Mouse (Mus musculus) gastrocnemius, postnatal 4 days (tissue): ENCODE data around the gene Ercc4. TPM values are rescaled to one million over a fixed set of nuclear protein-coding genes. Genes with fewer than 3 reads are reported as not detected.
A peak's percentile ranks its signal among the peaks of the same experiment; 100 is the strongest.
"Not testable (repeated sequence)": the region's sequence is repeated elsewhere in the genome, so short reads cannot be mapped to it uniquely, and the experiment has no call there.

Experiments used
- DNase-seq, 2 experiments: peaks; one replicate each; pipeline ENCODE4 v3.0.0; 2021 to 2022; ENCODE audit warnings: low spot score in 2 of 2, mixed read lengths in 2 of 2
- long read RNA-seq, 2 experiments: library from polyadenylated mRNA; stranded (forward); transcript quantifications; one replicate each; pipeline ENCODE4 v2.0.0; 2021
- total RNA-seq, 2 experiments: library from RNA; stranded (reverse); gene quantifications; 2 replicates each; pipeline ENCODE4 v1.2.3; 2021

Gene Ercc4
- total RNA-seq, result 10 to 100 TPM; 11.0 to 12.8 TPM
- long read RNA-seq, experiment 1, transcript Ercc4-201 (11 exons, 3,480 nt), result major isoform, 12 of 17 reads
- long read RNA-seq, experiment 1, partial matches to known transcripts, result 2 of 17 reads
- long read RNA-seq, experiment 1, other reads (novel, unspliced or antisense), result 3 of 17 reads
- long read RNA-seq, experiment 2, transcript Ercc4-201 (11 exons, 3,480 nt), result major isoform, 14 of 16 reads
- long read RNA-seq, experiment 2, partial matches to known transcripts, result 1 of 16 reads
- long read RNA-seq, experiment 2, other reads (novel, unspliced or antisense), result 1 of 16 reads

GRCm38 (mm10) chr16:13109156-13109989, at the start of gene Ercc4:
Gene Ercc4 (plus strand): TSS chr16:13109684.
- peak; percentile 94 to 97 for DNase-seq

GRCm38 (mm10) chr16:13061113-13061512, 48.4 kb upstream of the Ercc4 start:
- no peak for DNase-seq

DNA sequence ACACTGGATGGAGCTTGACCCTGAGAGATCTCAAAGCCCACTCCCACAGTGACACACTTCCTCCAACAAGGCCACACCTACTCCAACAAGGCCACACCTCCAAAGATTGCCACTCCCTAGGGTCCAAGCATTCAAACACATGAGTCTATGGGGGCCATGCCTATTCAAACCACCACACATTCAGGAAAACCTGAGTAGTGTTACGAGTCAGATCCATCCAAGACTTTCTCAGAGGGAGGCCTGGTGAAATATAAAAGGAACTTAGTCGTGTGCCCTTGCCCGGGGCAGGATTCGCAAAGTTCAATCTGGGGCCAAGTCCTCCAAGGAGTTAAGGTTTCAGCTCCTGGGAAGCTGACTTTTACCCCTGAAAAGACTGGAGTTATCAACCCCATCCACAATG, 35.3 kb upstream of the Ercc4 start:
- no peak for DNase-seq

GRCm38 (mm10) chr16:13080161-13080560, 29.3 kb upstream of the Ercc4 start:
- no peak for DNase-seq

GRCm38 (mm10) chr16:13083155-13083798, 26.2 kb upstream of the Ercc4 start:
- no peak for DNase-seq

GRCm38 (mm10) chr16:13108356-13108755, 1.1 kb upstream of the Ercc4 start:
- no peak for DNase-seq

DNA sequence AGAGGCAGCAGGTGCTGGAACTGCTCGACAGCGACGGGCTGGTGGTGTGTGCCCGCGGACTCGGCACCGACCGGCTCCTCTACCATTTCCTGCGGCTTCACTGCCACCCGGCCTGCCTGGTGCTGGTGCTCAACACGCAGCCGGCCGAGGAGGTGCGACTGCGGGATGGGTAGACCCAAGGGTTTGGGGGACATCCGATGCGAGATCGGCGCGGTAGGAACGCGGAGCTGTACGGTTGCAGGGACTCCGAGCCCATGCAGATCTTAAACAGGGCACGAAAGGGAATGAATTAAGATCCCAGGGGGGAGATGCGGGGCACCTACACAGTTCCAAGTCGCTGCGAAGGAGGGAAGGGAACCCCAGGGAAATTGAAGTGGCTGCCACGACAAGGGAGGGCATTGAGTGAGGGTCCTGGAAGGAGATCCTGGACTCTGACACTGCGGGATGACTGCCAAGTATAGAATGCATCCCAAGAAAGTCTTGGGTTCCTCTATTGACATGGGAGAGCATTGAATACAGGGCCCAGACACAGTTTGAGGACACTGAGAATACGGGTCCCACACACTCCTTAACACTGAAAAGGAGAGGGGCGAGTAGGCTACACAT, 609 bp downstream of the Ercc4 start:
- no peak for DNase-seq

- no peak for DNase-seq
These were observed 5.3 kb downstream of the Ercc4 start for GRCm38 (mm10) chr16:13114821-13115220.

DNA sequence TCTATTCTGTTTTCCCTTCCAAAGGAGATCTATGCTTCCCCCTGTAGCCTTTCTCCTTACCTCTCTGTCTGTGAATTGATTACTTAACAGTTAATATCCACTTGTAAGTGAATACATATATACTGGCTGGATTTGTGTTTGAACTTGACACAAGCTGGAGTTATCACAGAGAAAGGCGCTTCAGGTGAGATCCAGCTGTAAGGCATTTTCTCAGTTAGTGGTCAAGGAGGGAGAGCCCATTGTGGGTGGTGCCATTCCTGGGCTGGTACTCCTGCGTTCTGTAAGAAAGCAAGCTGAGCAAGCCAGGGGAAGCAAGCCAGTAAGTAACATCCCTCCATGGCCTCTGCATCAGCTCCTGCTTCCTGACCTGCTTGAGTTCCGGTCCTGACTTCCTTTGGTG, 6.0 kb downstream of the Ercc4 start:
- DNase-seq, result not testable (repeated sequence)

GRCm38 (mm10) chr16:13117299-13117966, 7.9 kb downstream of the Ercc4 start:
- DNase-seq, result peak in 1 of 2 experiments; percentile 25

DNA sequence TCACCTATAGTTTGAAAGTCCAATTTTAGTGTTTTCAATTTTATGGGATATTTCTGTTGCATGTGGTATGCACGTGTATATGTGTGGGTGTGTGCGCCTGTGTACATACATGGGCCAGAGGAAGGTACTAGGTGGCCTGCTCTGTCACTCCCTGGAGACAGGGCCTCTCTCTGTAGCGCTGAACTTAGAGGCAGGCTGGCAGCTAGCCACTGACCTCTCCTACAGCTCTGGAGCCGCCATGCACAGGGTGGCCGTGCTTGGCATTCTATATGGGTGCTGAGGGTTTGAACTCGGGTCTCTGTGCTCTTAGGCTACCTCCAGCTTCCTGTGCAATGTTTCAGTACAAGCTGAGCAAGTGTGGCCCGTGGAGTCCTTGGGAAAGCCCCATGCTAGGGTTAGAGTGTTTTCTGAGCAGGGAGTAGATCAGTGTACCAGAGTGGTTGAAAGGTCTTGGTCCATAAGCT, 8.5 kb downstream of the Ercc4 start:
- DNase-seq, result no peak

GRCm38 (mm10) chr16:13118754-13119294, 9.3 kb downstream of the Ercc4 start:
- DNase-seq, result no peak

DNA sequence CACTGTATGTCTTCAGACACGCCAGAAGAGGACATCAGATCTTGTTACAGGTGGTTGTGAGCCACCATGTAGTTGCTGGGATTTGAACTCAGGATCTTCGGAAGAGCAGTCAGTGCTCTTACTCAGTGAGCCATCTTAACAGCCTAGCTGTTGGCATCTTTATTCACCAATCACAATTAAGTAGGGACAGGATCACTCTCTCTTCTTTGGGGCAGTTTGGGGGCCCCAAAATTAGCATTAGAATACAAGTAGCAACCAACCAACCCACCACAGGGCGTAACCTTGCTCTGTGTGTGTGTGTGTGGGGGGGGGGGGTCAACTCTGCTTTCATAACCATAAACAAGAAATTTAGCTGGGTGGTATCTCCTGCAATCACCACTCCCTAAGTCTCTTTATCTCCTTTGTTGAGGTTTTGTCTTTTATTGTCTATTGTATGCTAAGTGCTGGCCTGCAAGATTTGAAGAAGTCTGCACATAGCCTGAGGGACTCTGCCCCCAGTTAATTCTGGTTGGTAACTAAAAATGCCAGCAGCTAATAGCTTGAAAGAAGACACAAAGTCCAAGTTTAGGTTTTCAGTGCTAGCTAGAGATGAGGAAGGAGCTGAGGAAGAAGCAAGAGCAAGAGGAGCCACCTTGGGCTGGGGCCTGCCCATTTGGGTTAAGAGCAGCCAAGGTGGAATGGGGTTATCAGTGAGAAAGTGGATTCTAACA, 10.3 kb downstream of the Ercc4 start:
- DNase-seq, result no peak

GRCm38 (mm10) chr16:13125357-13125756, 15.9 kb downstream of the Ercc4 start:
- DNase-seq, result no peak

- no peak for DNase-seq
These were observed 18.1 kb downstream of the Ercc4 start for GRCm38 (mm10) chr16:13127566-13127965.

GRCm38 (mm10) chr16:13130412-13130811, 20.9 kb downstream of the Ercc4 start:
- peak in 1 of 2 experiments; percentile 26 for DNase-seq

- no peak for DNase-seq
These were observed 31.7 kb downstream of the Ercc4 start for GRCm38 (mm10) chr16:13141220-13141619.

DNA sequence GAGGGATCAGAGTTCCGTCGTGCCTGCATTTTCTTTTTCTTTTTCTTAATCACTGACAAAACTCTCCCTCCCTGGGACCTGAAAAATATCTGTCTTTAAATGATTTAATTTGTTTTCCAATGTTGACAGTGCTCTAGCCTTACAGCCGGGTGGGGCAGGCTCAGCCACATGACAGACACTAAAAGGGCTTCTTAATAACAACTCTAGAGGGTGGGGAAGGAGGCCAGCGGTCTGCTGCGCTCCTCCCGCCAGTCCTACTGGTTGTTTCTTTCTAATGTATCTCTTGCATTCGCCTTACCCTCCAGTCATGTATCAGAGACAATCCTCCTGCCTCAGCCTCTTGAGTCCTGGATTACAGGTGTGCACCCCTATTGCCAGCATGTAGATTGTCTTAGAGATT, 34.4 kb downstream of the Ercc4 start:
- no peak for DNase-seq

DNA sequence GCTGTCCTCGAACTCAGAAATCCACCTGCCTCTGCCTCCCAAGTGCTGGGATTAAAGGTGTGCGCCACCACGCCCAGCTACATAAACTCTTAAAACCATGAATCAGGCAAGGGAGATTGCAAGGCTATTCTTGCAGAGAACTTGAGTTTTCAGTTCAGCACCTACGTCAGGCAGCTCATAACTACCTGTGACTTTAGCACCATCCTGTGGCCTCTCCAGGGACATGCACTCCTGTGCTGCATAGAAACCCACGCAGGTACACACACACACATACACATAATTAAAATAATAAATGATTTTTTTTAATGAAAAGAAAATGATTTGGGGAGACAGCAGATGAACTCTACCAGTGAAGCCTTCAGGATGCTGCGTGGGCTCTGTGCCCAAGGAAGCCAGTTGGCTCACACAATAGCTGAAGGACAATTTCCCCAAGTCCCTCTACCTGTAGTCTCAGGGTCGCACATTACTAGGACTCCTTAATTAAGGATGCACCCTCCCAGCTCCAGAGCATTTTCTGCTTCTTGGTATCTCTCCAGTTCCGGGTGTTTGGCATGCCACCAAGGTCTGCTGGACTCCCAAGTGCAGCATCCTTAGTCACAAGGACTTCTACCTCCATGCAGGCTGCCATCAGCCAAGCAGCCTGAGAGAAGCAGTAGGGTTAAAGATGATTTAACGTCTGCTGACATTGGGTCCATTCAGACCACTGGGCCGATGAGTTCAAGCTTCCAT, 35.4 kb downstream of the Ercc4 start:
- no peak for DNase-seq
